ENCODE assay signal across 25 mouse cellular contexts in genomic region chr4:154749996-154750395, GRCm38 (mm10).
DNase-seq lines count a peak whose midpoint lies in the region; ATAC-seq lines count a peak whose summit lies in the region.
"Had no signal": no experiment of that assay in that cellular context is flagged by ENCODE, and none has a peak within 500 bp of the region (broad histone marks: within the 10 kb centered on the region; RNA-seq: fewer than 3 reads in every experiment).

No protein-coding gene starts in this region.

- 76% methylated on average over 2 of the region's 2 CpGs for WGBS in hindbrain, embryonic 10.5 days
- WGBS in hindbrain, embryonic 13.5 days, result 83% methylated on average over 2 of the region's 2 CpGs
- 86% methylated on average over 2 of the region's 2 CpGs for WGBS in limb, embryonic 10.5 days
- 63% methylated on average over 2 of the region's 2 CpGs for WGBS in liver, embryonic 13.5 days (ENCODE audit: insufficient replicate concordance)
- 96% methylated on average over 2 of the region's 2 CpGs for WGBS in neural tube, embryonic 15.5 days

- no peak for DNase-seq in hindbrain, embryonic 10.5 days (ENCODE audit: low spot score)
- DNase-seq in R1 (ENCODE audit: low read depth, low spot score), result peak; percentile 63
- no peak for DNase-seq in limb, embryonic 10.5 days (ENCODE audit: low spot score)
- no peak for DNase-seq in liver, embryonic 13.5 days
- DNase-seq in kidney, adult 18-20 months, result no peak
- DNase-seq: adrenal gland, adult 2 months; cerebellum, adult 11 months; cerebellum, adult 9-11 months; gastrocnemius, postnatal 14 days; heart, adult 11 months; kidney, postnatal 36 days; layer of hippocampus, adult 9-11 months; thymus, postnatal 14 days had no signal

- H3K4me2 ChIP-seq in hindbrain, embryonic 13.5 days, result no peak overlapping the region
- H3K4me2 ChIP-seq in liver, embryonic 13.5 days, result no peak overlapping the region
- no peak overlapping the region for H3K4me2 ChIP-seq in neural tube, embryonic 15.5 days
- H3K4me2 ChIP-seq: embryonic facial prominence, embryonic 15.5 days; heart, embryonic 11.5 days; kidney, embryonic 15.5 days; midbrain, embryonic 12.5 days had no signal

- H3K27ac ChIP-seq in hindbrain, embryonic 10.5 days, result 0 out of 2 replicates have a peak overlapping the region, but pooled peaks have one; percentile 8
- no peak overlapping the region for H3K27ac ChIP-seq in hindbrain, embryonic 13.5 days
- peak overlapping the region; percentile 80 for H3K27ac ChIP-seq in limb, embryonic 10.5 days
- no peak overlapping the region for H3K27ac ChIP-seq in liver, embryonic 13.5 days
- no peak overlapping the region for H3K27ac ChIP-seq in neural tube, embryonic 15.5 days (replicated peaks)
- H3K27ac ChIP-seq: embryonic facial prominence, embryonic 15.5 days; hindbrain, postnatal 0 days; kidney, embryonic 15.5 days; left cerebral cortex, adult 2 months; macrophage; midbrain, embryonic 12.5 days had no signal

- no peak overlapping the region for H3K9ac ChIP-seq in hindbrain, embryonic 13.5 days
- H3K9ac ChIP-seq in liver, embryonic 13.5 days, result no peak overlapping the region
- no peak overlapping the region for H3K9ac ChIP-seq in neural tube, embryonic 15.5 days (replicated peaks)
- H3K9ac ChIP-seq: embryonic facial prominence, embryonic 15.5 days; kidney, embryonic 15.5 days; midbrain, embryonic 12.5 days had no signal

- H3K36me3 ChIP-seq in hindbrain, embryonic 10.5 days, result no peaks in the 10 kb centered on the region
- H3K36me3 ChIP-seq in hindbrain, embryonic 13.5 days, result no peaks in the 10 kb centered on the region
- no peaks in the 10 kb centered on the region for H3K36me3 ChIP-seq in limb, embryonic 10.5 days
- H3K36me3 ChIP-seq in liver, embryonic 13.5 days, result no peaks in the 10 kb centered on the region
- no peaks in the 10 kb centered on the region for H3K36me3 ChIP-seq in neural tube, embryonic 15.5 days
- H3K36me3 ChIP-seq: embryonic facial prominence, embryonic 15.5 days; kidney, embryonic 15.5 days; midbrain, embryonic 12.5 days had no signal

- H3K4me1 ChIP-seq in hindbrain, embryonic 10.5 days (replicated peaks), result peaks cover 28% of the 10 kb centered on the region
- peaks cover 8% of the 10 kb centered on the region for H3K4me1 ChIP-seq in hindbrain, embryonic 13.5 days (replicated peaks)
- H3K4me1 ChIP-seq in limb, embryonic 10.5 days, result peaks cover 93% of the 10 kb centered on the region
- H3K4me1 ChIP-seq in liver, embryonic 13.5 days (replicated peaks), result no peaks in the 10 kb centered on the region
- peaks cover 21% of the 10 kb centered on the region; the same call in 1 of the 2 replicates for H3K4me1 ChIP-seq in neural tube, embryonic 15.5 days

- peaks cover 17% of the 10 kb centered on the region for H3K27me3 ChIP-seq in hindbrain, embryonic 10.5 days (ENCODE audit: insufficient read depth, poor library complexity, severe bottlenecking)
- H3K27me3 ChIP-seq in hindbrain, embryonic 13.5 days, result peaks cover 62% of the 10 kb centered on the region; the same call in 1 of the 2 replicates
- no peaks in the 10 kb centered on the region for H3K27me3 ChIP-seq in limb, embryonic 10.5 days (ENCODE audit: low read depth, poor library complexity, severe bottlenecking)
- no peaks in the 10 kb centered on the region for H3K27me3 ChIP-seq in liver, embryonic 13.5 days
- peaks cover 9% of the 10 kb centered on the region for H3K27me3 ChIP-seq in neural tube, embryonic 15.5 days (replicated peaks)

- H3K9me3 ChIP-seq in hindbrain, embryonic 10.5 days, result no peaks in the 10 kb centered on the region
- H3K9me3 ChIP-seq in hindbrain, embryonic 13.5 days, result no peaks in the 10 kb centered on the region
- no peaks in the 10 kb centered on the region for H3K9me3 ChIP-seq in limb, embryonic 10.5 days (replicated peaks)
- no peaks in the 10 kb centered on the region for H3K9me3 ChIP-seq in liver, embryonic 13.5 days (replicated peaks)
- no peaks in the 10 kb centered on the region for H3K9me3 ChIP-seq in neural tube, embryonic 15.5 days (replicated peaks)
- H3K9me3 ChIP-seq: embryonic facial prominence, embryonic 15.5 days; kidney, embryonic 15.5 days; midbrain, embryonic 12.5 days had no signal

- ATAC-seq in hindbrain, embryonic 13.5 days (ENCODE audit: low FRiP score), result no peak
- ATAC-seq in liver, embryonic 13.5 days (ENCODE audit: low read depth), result peak; percentile 45; the same call in 1 of the 2 replicates
- ATAC-seq in neural tube, embryonic 15.5 days (ENCODE audit: low FRiP score), result no peak
- ATAC-seq: CD4-positive, CD25-positive, alpha-beta regulatory T cell, adult 4 months; forebrain, embryonic 16.5 days; hindbrain, postnatal 0 days; intestine, postnatal 0 days had no signal

- H3K4me3 ChIP-seq in hindbrain, embryonic 10.5 days, result no peak overlapping the region
- no peak overlapping the region for H3K4me3 ChIP-seq in hindbrain, embryonic 13.5 days
- H3K4me3 ChIP-seq in limb, embryonic 10.5 days, result no peak overlapping the region
- no peak overlapping the region for H3K4me3 ChIP-seq in liver, embryonic 13.5 days (replicated peaks)
- H3K4me3 ChIP-seq in neural tube, embryonic 15.5 days (replicated peaks), result no peak overlapping the region
- H3K4me3 ChIP-seq: embryonic facial prominence, embryonic 15.5 days; kidney, embryonic 15.5 days; left cerebral cortex, adult 2 months; midbrain, embryonic 12.5 days had no signal

Comparison
In these comparisons a context has a peak if more than half of its experiments do, and no peak if none do; other contexts are left out.
1. H3K27ac ChIP-seq: peak in hindbrain, embryonic 10.5 days (single experiment) and limb, embryonic 10.5 days (single experiment); none in hindbrain, embryonic 13.5 days (single experiment), liver, embryonic 13.5 days (single experiment) and neural tube, embryonic 15.5 days (single experiment).